Mouse (Mus musculus) hindbrain, embryonic 11.5 days (tissue): ENCODE measurements around the gene Cym. TPM values are rescaled to one million over a fixed set of nuclear protein-coding genes. Genes with fewer than 3 reads are reported as not detected.

Experiments
- ATAC-seq: fragments of 200-750 bp; cut with Nextera tagmentation; 2 replicates; pipeline ENCODE4 v1.8.0; 2017; ENCODE audit warnings: mild to moderate bottlenecking, moderate TSS enrichment, moderate library complexity; ENCODE audit not compliant: low FRiP score
- DNase-seq: peaks from one replicate; pipeline ENCODE4 v3.0.0-alpha.2; 2015; ENCODE audit warnings: low spot score
- H3K27ac ChIP-seq: fragments of 300-500 bp; sonication (generic); 2 replicates; pipeline ENCODE4 v1.5.1; 2014; ENCODE audit warnings: mild to moderate bottlenecking, low read depth, low read length
- H3K27me3 ChIP-seq: fragments of 300-500 bp; sonication (generic); 2 replicates; pipeline ENCODE4 v1.6.1; 2014; ENCODE audit warnings: mild to moderate bottlenecking, low read length, moderate library complexity, mixed read lengths; ENCODE audit not compliant: control insufficient read depth, insufficient read depth
- H3K36me3 ChIP-seq: fragments of 300-500 bp; sonication (generic); 2 replicates; pipeline ENCODE4 v1.6.1; 2014; ENCODE audit warnings: mild to moderate bottlenecking, low read length, moderate library complexity, mixed read lengths; ENCODE audit not compliant: control insufficient read depth, insufficient read depth
- H3K4me1 ChIP-seq: fragments of 300-500 bp; sonication (generic); replicated peaks from 2 replicates; pipeline ENCODE4 v1.6.1; 2014; ENCODE audit warnings: low read length, mixed read lengths; ENCODE audit not compliant: control insufficient read depth, insufficient read depth
- H3K4me2 ChIP-seq: fragments of 300-500 bp; sonication (generic); replicated peaks from 2 replicates; pipeline ENCODE4 v1.6.1; 2014; ENCODE audit warnings: mild to moderate bottlenecking, low read depth, low read length
- H3K4me3 ChIP-seq: fragments of 300-500 bp; sonication (generic); 2 replicates; pipeline ENCODE4 v1.5.1; 2014; ENCODE audit warnings: low read depth, low read length
- H3K9ac ChIP-seq: fragments of 300-500 bp; sonication (generic); 2 replicates; pipeline ENCODE4 v1.6.1; 2014; ENCODE audit warnings: low read depth, low read length
- H3K9me3 ChIP-seq: fragments of 300-500 bp; sonication (generic); 2 replicates; pipeline ENCODE4 v1.6.1; 2016; ENCODE audit warnings: low read length; ENCODE audit not compliant: control insufficient read depth
- WGBS: fragments of 180-500 bp; shearing (Covaris S2); extraction: QIAGEN DNeasy Blood & Tissue Kit; methylation state at CpG from one replicate; pipeline ENCODE4 v1.1.7; 2014; 5-methylcytosine and 5-hydroxymethylcytosine counted together
- polyA plus RNA-seq: library from polyadenylated mRNA; unstranded; fragments of >200 nt; fragmentation: Nextera tagmentation; extraction: Ambion mirVana; gene quantifications from 2 replicates; pipeline ENCODE4 v1.2.1, GENCODE M21; 2014

Cym gene
- polyA plus RNA-seq, 1 experiment from 2014 or later: not detected

DNA sequence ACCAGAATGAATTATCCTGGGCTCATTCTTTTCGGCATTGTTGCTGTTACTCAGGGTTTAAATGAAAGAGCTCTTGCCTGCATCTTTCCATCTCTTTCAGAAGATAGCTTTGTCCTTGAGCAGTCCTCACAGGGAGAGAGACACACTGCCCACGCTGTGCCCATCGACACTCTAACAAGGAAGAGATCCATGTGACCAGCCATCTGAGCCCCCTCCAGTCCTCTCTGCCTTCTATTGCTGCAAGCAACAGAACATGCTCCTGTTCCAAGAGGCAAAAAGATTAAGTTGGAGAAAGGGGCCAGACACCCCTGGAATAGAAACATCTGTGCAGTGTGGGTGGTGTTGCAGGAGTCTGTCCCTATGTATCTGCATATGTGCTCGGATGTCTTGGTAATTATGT, 34.5 kb downstream of the Cym start:
- no peak for ATAC-seq

DNA sequence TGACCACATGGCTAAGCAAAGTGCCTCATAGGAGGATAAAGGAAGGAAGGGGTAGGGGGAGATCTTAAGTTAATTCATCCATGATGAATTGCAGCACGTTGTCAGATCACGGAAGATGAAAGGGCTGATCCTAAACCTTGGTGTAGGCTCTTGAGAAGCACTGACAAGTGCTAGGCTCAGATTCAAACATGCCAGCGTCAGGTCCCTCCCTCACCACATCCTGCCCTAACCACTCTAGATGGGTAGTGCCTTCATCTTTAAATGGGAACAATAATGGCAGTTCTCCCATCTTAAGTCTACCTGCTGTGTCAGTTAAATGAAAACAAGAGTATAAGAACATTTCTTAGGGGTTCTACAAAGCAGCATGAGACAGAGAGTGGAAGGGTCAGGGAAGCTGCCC, 35.9 kb downstream of the Cym start:
- H3K36me3 ChIP-seq: no peaks in the 10 kb centered on the region
- ATAC-seq (no peak), DNase-seq (no peak)
- no peak overlapping the region for H3K9ac ChIP-seq
- WGBS: 83% methylated on average over 3 of the region's 3 CpGs
- H3K9me3 ChIP-seq: no peaks in the 10 kb centered on the region
- no peak overlapping the region for H3K4me3 ChIP-seq
- H3K27ac ChIP-seq: no peak overlapping the region
- H3K27me3 ChIP-seq: no peaks in the 10 kb centered on the region
- no peak overlapping the region for H3K4me2 ChIP-seq
- no peaks in the 10 kb centered on the region for H3K4me1 ChIP-seq

More for the DNA sequence above, 34.5 kb downstream of the Cym start:
- Histone ChIP-seq H3K27me3 (no peaks in the 10 kb centered on the region), H3K36me3 (no peaks in the 10 kb centered on the region), H3K4me3 (no peak overlapping the region), H3K9me3 (no peaks in the 10 kb centered on the region), H3K9ac (no peak overlapping the region), H3K4me1 (no peaks in the 10 kb centered on the region), H3K4me2 (no peak overlapping the region), H3K27ac (no peak overlapping the region)
- WGBS: 85% methylated on average over 4 of the region's 4 CpGs
- no peak for DNase-seq

- Histone ChIP-seq H3K9ac (no peak overlapping the region), H3K9me3 (no peaks in the 10 kb centered on the region), H3K36me3 (no peaks in the 10 kb centered on the region), H3K27me3 (no peaks in the 10 kb centered on the region), H3K4me3 (no peak overlapping the region), H3K4me1 (no peaks in the 10 kb centered on the region), H3K27ac (no peak overlapping the region), H3K4me2 (no peak overlapping the region)
- ATAC-seq (no peak), DNase-seq (no peak)
- WGBS: 91% methylated on average over 3 of the region's 3 CpGs
These were observed 38.4 kb downstream of the Cym start for GRCm38 (mm10) chr3:107183178-107183577.

DNA sequence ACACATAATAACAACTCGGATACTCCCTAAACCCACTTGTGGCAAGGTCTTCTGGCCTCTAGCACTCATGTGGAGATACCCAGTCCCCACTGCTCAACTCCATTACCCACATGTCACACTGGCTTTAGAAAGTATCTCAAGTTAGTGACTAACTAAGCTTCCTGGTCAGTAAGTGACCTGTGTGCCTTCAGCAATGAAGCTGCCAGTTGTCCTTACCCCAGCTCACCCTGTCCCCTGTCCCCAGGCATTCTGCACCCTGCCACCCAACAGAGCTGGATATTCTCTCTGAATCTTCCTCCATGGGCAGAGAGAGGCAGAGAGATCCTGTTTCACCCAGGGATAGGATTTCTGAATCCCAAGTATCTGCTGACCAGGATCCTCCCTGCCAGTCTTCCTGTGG, 38.8 kb downstream of the Cym start, which contains the start of gene Kcna10:
Gene Kcna10, plus strand, starts transcription at position 301 of the 400 bp plus-strand sequence.
- no peaks in the 10 kb centered on the region for H3K9me3 ChIP-seq
- no peak within 1 kb of the TSS for H3K4me2 ChIP-seq
- H3K27me3 ChIP-seq: no peaks in the 10 kb centered on the region
- DNase-seq (no peak), ATAC-seq (no peak)
- H3K4me3 ChIP-seq: no peak within 1 kb of the TSS
- H3K4me1 ChIP-seq: no peaks in the 10 kb centered on the region
- H3K9ac ChIP-seq: no peak within 1 kb of the TSS
- 86% methylated on average over 1 of the region's 1 CpGs for WGBS
- H3K27ac ChIP-seq: no peak within 1 kb of the TSS
- no peaks in the 10 kb centered on the region for H3K36me3 ChIP-seq

- no peak overlapping the region for H3K27ac ChIP-seq
- no peak overlapping the region for H3K9ac ChIP-seq
- H3K4me2 ChIP-seq: no peak overlapping the region
- no peaks in the 10 kb centered on the region for H3K27me3 ChIP-seq
- ATAC-seq: no peak
- WGBS: 74% methylated on average over 2 of the region's 2 CpGs
- no peak overlapping the region for H3K4me3 ChIP-seq
- no peaks in the 10 kb centered on the region for H3K36me3 ChIP-seq
- no peaks in the 10 kb centered on the region for H3K9me3 ChIP-seq
- DNase-seq: no peak
- H3K4me1 ChIP-seq: no peaks in the 10 kb centered on the region
These were observed 40.7 kb downstream of the Cym start for GRCm38 (mm10) chr3:107180860-107181259.

- ATAC-seq (peak; percentile 88), DNase-seq (peak; percentile 49)
- H3K27ac ChIP-seq: no peak overlapping the region; the same call in 1 of the 2 replicates
- no peak overlapping the region for H3K4me3 ChIP-seq
- H3K9ac ChIP-seq: no peak overlapping the region
- no peaks in the 10 kb centered on the region for H3K27me3 ChIP-seq
- no peaks in the 10 kb centered on the region for H3K36me3 ChIP-seq
- WGBS: 60% methylated on average over 9 of the region's 9 CpGs
- H3K4me1 ChIP-seq: no peaks in the 10 kb centered on the region
- no peak overlapping the region for H3K4me2 ChIP-seq
- no peaks in the 10 kb centered on the region for H3K9me3 ChIP-seq
These were observed 45.0 kb downstream of the Cym start for GRCm38 (mm10) chr3:107176501-107176900.

- Histone ChIP-seq H3K9me3 (no peaks in the 10 kb centered on the region), H3K4me1 (no peaks in the 10 kb centered on the region), H3K36me3 (no peaks in the 10 kb centered on the region), H3K27me3 (no peaks in the 10 kb centered on the region), H3K4me3 (no peak overlapping the region), H3K4me2 (no peak overlapping the region), H3K27ac (no peak overlapping the region), H3K9ac (no peak overlapping the region)
- DNase-seq (no peak), ATAC-seq (no peak)
- WGBS: 84% methylated on average over 4 of the region's 4 CpGs
These were observed 46.0 kb downstream of the Cym start for GRCm38 (mm10) chr3:107175486-107175885.

DNA sequence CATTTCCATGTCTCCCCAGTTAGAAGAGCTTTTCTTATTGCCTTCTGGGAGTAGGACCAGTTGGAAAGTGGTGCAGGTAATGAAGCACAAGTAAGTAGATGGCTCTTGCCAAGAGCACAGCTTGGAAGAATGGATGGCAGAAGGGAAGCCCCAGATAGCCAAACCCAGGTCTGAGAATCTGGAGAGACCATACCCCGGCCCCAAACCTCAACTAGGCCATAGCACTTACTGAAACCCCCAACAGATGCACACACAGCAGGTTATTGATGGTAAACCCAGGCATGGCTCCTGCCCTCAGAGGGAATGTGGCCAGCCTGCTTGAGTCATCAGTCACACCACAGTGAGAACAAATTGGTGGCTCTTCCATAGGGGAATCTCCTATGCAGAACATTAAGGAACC, 49.0 kb downstream of the Cym start:
- no peak overlapping the region for H3K9ac ChIP-seq
- no peaks in the 10 kb centered on the region for H3K9me3 ChIP-seq
- no peaks in the 10 kb centered on the region for H3K36me3 ChIP-seq
- no peak overlapping the region for H3K27ac ChIP-seq
- H3K4me3 ChIP-seq: no peak overlapping the region
- ATAC-seq (no peak), DNase-seq (no peak)
- no peak overlapping the region for H3K4me2 ChIP-seq
- no peaks in the 10 kb centered on the region for H3K27me3 ChIP-seq
- 81% methylated on average over 1 of the region's 1 CpGs for WGBS
- H3K4me1 ChIP-seq: no peaks in the 10 kb centered on the region

GRCm38 (mm10) chr3:107171964-107172363, 49.6 kb downstream of the Cym start:
- H3K27me3 ChIP-seq: no peaks in the 10 kb centered on the region
- WGBS: 81% methylated on average over 3 of the region's 3 CpGs

More at GRCm38 (mm10) chr3:107171964-107172363, 49.6 kb downstream of the Cym start:
- Histone ChIP-seq H3K4me3 (no peak overlapping the region), H3K4me2 (no peak overlapping the region), H3K36me3 (no peaks in the 10 kb centered on the region), H3K9me3 (no peaks in the 10 kb centered on the region), H3K9ac (no peak overlapping the region), H3K27ac (no peak overlapping the region), H3K4me1 (no peaks in the 10 kb centered on the region)
- DNase-seq (no peak), ATAC-seq (no peak)
